Mouse (Mus musculus) bone marrow macrophage, adult 2 months (primary cell): ENCODE results near the gene Sox5. TPM values are rescaled to one million over a fixed set of nuclear protein-coding genes. Genes with fewer than 3 reads are reported as not detected.

ENCODE experiments used
- H3K27ac ChIP-seq: 2 replicates; pipeline ENCODE4 v1.5.1; 2012; ENCODE audit warnings: low read depth, low read length; ENCODE audit not compliant: insufficient read depth
- H3K4me1 ChIP-seq: 2 replicates; pipeline ENCODE4 v1.6.1; 2012; ENCODE audit warnings: low read length; ENCODE audit not compliant: control insufficient read depth, insufficient read depth
- H3K4me3 ChIP-seq: 2 replicates; pipeline ENCODE4 v1.5.1; 2012; ENCODE audit warnings: mild to moderate bottlenecking, low read length, moderate library complexity; ENCODE audit not compliant: insufficient read depth
- CTCF ChIP-seq: IDR thresholded peaks from 2 replicates; pipeline ENCODE4 v1.5.1; 2012; ENCODE audit warnings: low read depth, mild to moderate bottlenecking, low read length, moderate library complexity
- POLR2A ChIP-seq: IDR thresholded peaks from 2 replicates; pipeline ENCODE4 v1.6.1; 2012; ENCODE audit warnings: mild to moderate bottlenecking, low read depth, low read length, borderline replicate concordance
- polyA plus RNA-seq: library from polyadenylated mRNA; stranded (reverse); fragments of >200 nt; gene quantifications from 2 replicates; pipeline ENCODE4 v1.2.4, GENCODE M21; 2012; ENCODE audit not compliant: missing spikeins, insufficient read depth, insufficient read length

Gene Sox5
- polyA plus RNA-seq, 1 experiment: 0.58 TPM

- H3K4me1 ChIP-seq: no peaks in the 10 kb centered on the region
- H3K27ac ChIP-seq: no peak overlapping the region
- TF ChIP-seq CTCF: no peak
- TF ChIP-seq POLR2A: no peak
- H3K4me3 ChIP-seq: no peak overlapping the region
Measured at GRCm38 (mm10) chr6:144548991-144549390, 232.8 kb downstream of the Sox5 start.

- H3K4me3 ChIP-seq: no peak overlapping the region
- no peak overlapping the region for H3K27ac ChIP-seq
- no peak for TF ChIP-seq CTCF
- no peak for TF ChIP-seq POLR2A
- H3K4me1 ChIP-seq: no peaks in the 10 kb centered on the region
Measured at GRCm38 (mm10) chr6:144547141-144547540, 234.6 kb downstream of the Sox5 start.

- no peak overlapping the region for H3K27ac ChIP-seq
- no peak overlapping the region for H3K4me3 ChIP-seq
- no peaks in the 10 kb centered on the region for H3K4me1 ChIP-seq
- TF ChIP-seq CTCF: no peak
- no peak for TF ChIP-seq POLR2A
Measured at GRCm38 (mm10) chr6:144545549-144545948, 236.2 kb downstream of the Sox5 start.

- H3K4me1 ChIP-seq: no peaks in the 10 kb centered on the region
- no peak overlapping the region for H3K27ac ChIP-seq
- TF ChIP-seq POLR2A (no peak), CTCF (no peak)
- no peak overlapping the region for H3K4me3 ChIP-seq
Measured at GRCm38 (mm10) chr6:144541316-144541715, 240.5 kb downstream of the Sox5 start.

- H3K4me3 ChIP-seq: no peak overlapping the region
- TF ChIP-seq CTCF (no peak), POLR2A (no peak)
- H3K4me1 ChIP-seq: no peaks in the 10 kb centered on the region
Measured at GRCm38 (mm10) chr6:144539439-144540192, 242.2 kb downstream of the Sox5 start.

GRCm38 (mm10) chr6:144523479-144523878 lies 258.3 kb downstream of the Sox5 start:
- Histone ChIP-seq H3K27ac (no peak overlapping the region), H3K4me3 (no peak overlapping the region), H3K4me1 (no peaks in the 10 kb centered on the region)
- no peak for TF ChIP-seq POLR2A
- no peak for TF ChIP-seq CTCF

More at GRCm38 (mm10) chr6:144539439-144540192, 242.2 kb downstream of the Sox5 start:
- H3K27ac ChIP-seq: no peak overlapping the region

GRCm38 (mm10) chr6:144518811-144519210 lies 263.0 kb downstream of the Sox5 start:
- no peaks in the 10 kb centered on the region for H3K4me1 ChIP-seq
- H3K4me3 ChIP-seq: no peak overlapping the region
- no peak for TF ChIP-seq POLR2A
- TF ChIP-seq CTCF: no peak
- H3K27ac ChIP-seq: no peak overlapping the region

- no peak overlapping the region for H3K4me3 ChIP-seq
- no peak overlapping the region for H3K27ac ChIP-seq
- no peaks in the 10 kb centered on the region for H3K4me1 ChIP-seq
- TF ChIP-seq POLR2A (no peak), CTCF (no peak)
Measured at GRCm38 (mm10) chr6:144515905-144516304, 265.9 kb downstream of the Sox5 start.

- H3K4me3 ChIP-seq: no peak overlapping the region
- TF ChIP-seq POLR2A (no peak), CTCF (no peak)
- H3K4me1 ChIP-seq: no peaks in the 10 kb centered on the region
- H3K27ac ChIP-seq: no peak overlapping the region
Measured at GRCm38 (mm10) chr6:144513761-144514160, 268.0 kb downstream of the Sox5 start.

GRCm38 (mm10) chr6:144511925-144512324 lies 269.9 kb downstream of the Sox5 start:
- Histone ChIP-seq H3K4me3 (no peak overlapping the region), H3K27ac (no peak overlapping the region), H3K4me1 (no peaks in the 10 kb centered on the region)
- no peak for TF ChIP-seq POLR2A
- no peak for TF ChIP-seq CTCF
